Mouse (Mus musculus): Measurements from ENCODE around the gene Pla2g10. TPM values are rescaled to one million over a fixed set of nuclear protein-coding genes. Genes with fewer than 3 reads are reported as not detected.
"Not testable (repeated sequence)": the region's sequence is repeated elsewhere in the genome, so short reads cannot be mapped to it uniquely, and the experiment has no call there.

The Pla2g10 gene
- polyA plus RNA-seq, 1 experiment, result not detected

DNA sequence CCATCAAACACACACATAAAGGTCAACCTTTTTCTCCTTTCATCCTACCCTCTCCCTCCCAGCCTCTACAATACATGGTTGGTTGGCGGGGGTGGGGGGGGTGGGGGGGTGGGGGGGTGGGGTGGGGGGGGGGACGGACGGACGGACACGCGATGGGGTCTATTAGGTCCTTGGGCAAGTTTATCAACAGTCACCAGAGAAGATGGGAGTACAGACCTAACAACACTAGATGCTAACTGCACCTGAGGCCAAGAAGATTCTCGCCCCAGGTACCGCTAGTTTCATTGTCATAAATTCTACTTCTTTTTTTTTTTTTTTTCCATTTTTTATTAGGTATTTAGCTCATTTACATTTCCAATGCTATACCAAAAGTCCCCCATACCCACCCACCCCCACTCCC lies 23.2 kb upstream of the Pla2g10 start:
- WGBS, result 54% methylated on average over 8 of the region's 8 CpGs
- no peak for DNase-seq
- TF ChIP-seq CTCF (IDR thresholded peaks at IDR 0.05; ENCODE audit: insufficient read depth, low read length) (no peak), POLR2A (IDR thresholded peaks at IDR 0.05; ENCODE audit: borderline replicate concordance, extremely low read depth, low read depth, low read length) (no peak)
- Histone ChIP-seq H3K4me1 (ENCODE audit: control insufficient read depth, insufficient read depth, low read length) (no peaks in the 10 kb centered on the region), H3K4me3 (replicated peaks; ENCODE audit: extremely low read depth, low read depth, low read length) (no peak overlapping the region)

- Histone ChIP-seq H3K4me3 (replicated peaks; ENCODE audit: extremely low read depth, low read depth, low read length) (no peak overlapping the region), H3K4me1 (ENCODE audit: control insufficient read depth, insufficient read depth, low read length) (no peaks in the 10 kb centered on the region)
- TF ChIP-seq POLR2A (IDR thresholded peaks at IDR 0.05; ENCODE audit: borderline replicate concordance, extremely low read depth, low read depth, low read length), result no peak
- TF ChIP-seq CTCF (IDR thresholded peaks at IDR 0.05; ENCODE audit: insufficient read depth, low read length), result no peak
- no peak for DNase-seq
- WGBS, result 90% methylated on average over 13 of the region's 13 CpGs
Observed at GRCm38 (mm10) chr16:13750626-13751025, 19.8 kb upstream of the Pla2g10 start.

- TF ChIP-seq CTCF (IDR thresholded peaks at IDR 0.05; ENCODE audit: insufficient read depth, low read length), result no peak
- no peak for TF ChIP-seq POLR2A (IDR thresholded peaks at IDR 0.05; ENCODE audit: borderline replicate concordance, extremely low read depth, low read depth, low read length)
- DNase-seq, result no peak
- Histone ChIP-seq H3K4me1 (ENCODE audit: control insufficient read depth, insufficient read depth, low read length) (no peaks in the 10 kb centered on the region), H3K4me3 (replicated peaks; ENCODE audit: extremely low read depth, low read depth, low read length) (no peak overlapping the region)
- 56% methylated on average over 3 of the region's 3 CpGs for WGBS
Observed at GRCm38 (mm10) chr16:13749981-13750380, 19.2 kb upstream of the Pla2g10 start.

GRCm38 (mm10) chr16:13749306-13749705 lies 18.5 kb upstream of the Pla2g10 start:
- TF ChIP-seq POLR2A (IDR thresholded peaks at IDR 0.05; ENCODE audit: borderline replicate concordance, extremely low read depth, low read depth, low read length) (no peak), CTCF (IDR thresholded peaks at IDR 0.05; ENCODE audit: insufficient read depth, low read length) (no peak)
- WGBS, result 66% methylated on average over 5 of the region's 5 CpGs
- H3K4me1 ChIP-seq (ENCODE audit: control insufficient read depth, insufficient read depth, low read length), result no peaks in the 10 kb centered on the region
- no peak overlapping the region for H3K4me3 ChIP-seq (replicated peaks; ENCODE audit: extremely low read depth, low read depth, low read length)
- DNase-seq, result no peak

DNA sequence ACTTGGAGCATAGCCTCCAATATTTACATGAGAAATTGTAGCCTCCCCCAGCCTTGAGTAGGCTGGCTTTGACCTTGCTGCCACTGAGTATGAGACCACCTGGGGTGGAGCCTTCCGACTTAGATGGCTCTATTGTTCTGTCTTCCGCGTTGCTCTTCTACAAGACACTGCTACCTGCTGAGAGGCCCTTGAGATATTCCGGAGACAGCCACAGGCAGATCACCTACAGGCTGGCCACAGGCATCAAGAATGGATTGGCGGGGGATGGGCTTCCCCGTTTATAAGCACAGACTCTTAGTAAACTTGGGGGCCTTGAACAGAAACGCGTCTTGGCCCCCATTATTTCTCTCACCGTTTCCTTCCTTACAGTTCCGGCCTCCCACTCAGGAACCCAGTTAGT lies 18.0 kb upstream of the Pla2g10 start:
- H3K4me1 ChIP-seq (ENCODE audit: control insufficient read depth, insufficient read depth, low read length); H3K4me3 ChIP-seq (replicated peaks; ENCODE audit: extremely low read depth, low read depth, low read length); DNase-seq: not testable (repeated sequence)
- WGBS, result 26% methylated on average over 10 of the region's 10 CpGs

- WGBS, result 77% methylated on average over 3 of the region's 3 CpGs
- TF ChIP-seq CTCF (IDR thresholded peaks at IDR 0.05; ENCODE audit: insufficient read depth, low read length), result no peak
- no peak for TF ChIP-seq POLR2A (IDR thresholded peaks at IDR 0.05; ENCODE audit: borderline replicate concordance, extremely low read depth, low read depth, low read length)
- DNase-seq, result no peak
- Histone ChIP-seq H3K4me1 (ENCODE audit: control insufficient read depth, insufficient read depth, low read length) (no peaks in the 10 kb centered on the region), H3K4me3 (replicated peaks; ENCODE audit: extremely low read depth, low read depth, low read length) (no peak overlapping the region)
Observed at GRCm38 (mm10) chr16:13748124-13748523, 17.3 kb upstream of the Pla2g10 start.

GRCm38 (mm10) chr16:13747708-13748107 lies 16.9 kb upstream of the Pla2g10 start:
- H3K4me3 ChIP-seq (replicated peaks; ENCODE audit: extremely low read depth, low read depth, low read length), result no peak overlapping the region
- 88% methylated on average over 8 of the region's 8 CpGs for WGBS
- DNase-seq, result no peak
- TF ChIP-seq POLR2A (IDR thresholded peaks at IDR 0.05; ENCODE audit: borderline replicate concordance, extremely low read depth, low read depth, low read length) (no peak), CTCF (IDR thresholded peaks at IDR 0.05; ENCODE audit: insufficient read depth, low read length) (no peak)
- H3K4me1 ChIP-seq (ENCODE audit: control insufficient read depth, insufficient read depth, low read length), result no peaks in the 10 kb centered on the region

GRCm38 (mm10) chr16:13740844-13741243 lies 10.1 kb upstream of the Pla2g10 start:
- no peaks in the 10 kb centered on the region for H3K4me1 ChIP-seq (ENCODE audit: control insufficient read depth, insufficient read depth, low read length)
- TF ChIP-seq CTCF (IDR thresholded peaks at IDR 0.05; ENCODE audit: insufficient read depth, low read length), result no peak
- H3K4me3 ChIP-seq (replicated peaks; ENCODE audit: extremely low read depth, low read depth, low read length), result no peak overlapping the region
- 75% methylated on average over 2 of the region's 2 CpGs for WGBS
- no peak for DNase-seq

GRCm38 (mm10) chr16:13739044-13739443 lies 8.3 kb upstream of the Pla2g10 start:
- H3K4me3 ChIP-seq (replicated peaks; ENCODE audit: extremely low read depth, low read depth, low read length); DNase-seq; H3K4me1 ChIP-seq (ENCODE audit: control insufficient read depth, insufficient read depth, low read length): not testable (repeated sequence)
- WGBS, result 59% methylated on average over 4 of the region's 4 CpGs

GRCm38 (mm10) chr16:13735977-13736376 lies 5.2 kb upstream of the Pla2g10 start:
- no peak for DNase-seq
- Histone ChIP-seq H3K4me3 (replicated peaks; ENCODE audit: extremely low read depth, low read depth, low read length) (no peak overlapping the region), H3K4me1 (ENCODE audit: control insufficient read depth, insufficient read depth, low read length) (no peaks in the 10 kb centered on the region)
- TF ChIP-seq POLR2A (IDR thresholded peaks at IDR 0.05; ENCODE audit: borderline replicate concordance, extremely low read depth, low read depth, low read length) (no peak), CTCF (IDR thresholded peaks at IDR 0.05; ENCODE audit: insufficient read depth, low read length) (no peak)
- 66% methylated on average over 8 of the region's 8 CpGs for WGBS

DNA sequence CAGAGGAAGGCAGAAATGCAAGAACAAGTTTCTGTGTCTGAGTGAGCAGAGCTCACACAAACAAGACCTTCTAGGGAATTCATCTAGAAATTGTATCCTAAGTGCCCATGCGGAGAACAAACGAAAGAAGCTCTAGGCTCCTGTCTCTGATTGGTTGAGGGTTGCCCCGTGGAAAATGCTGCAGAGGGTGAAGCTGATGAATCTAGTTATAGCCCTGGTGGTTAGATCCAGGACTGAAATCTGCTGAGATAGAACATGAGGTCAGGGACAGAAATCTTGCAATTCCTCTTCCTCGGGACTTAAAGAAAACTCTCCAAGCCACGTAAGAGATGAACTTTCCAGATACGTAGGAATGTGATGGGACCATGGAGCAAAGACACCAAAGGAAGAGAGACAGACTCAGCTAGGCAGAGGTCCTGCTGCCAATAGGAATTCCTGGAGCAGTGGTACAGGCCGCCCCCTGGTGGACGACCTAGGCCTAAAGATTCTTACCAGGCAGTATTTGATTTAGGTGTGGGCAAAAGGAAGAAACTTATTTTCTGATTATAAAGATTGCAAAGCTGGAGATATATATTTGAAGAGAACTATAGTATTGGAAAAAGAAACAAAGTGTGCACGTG lies 2.8 kb upstream of the Pla2g10 start:
- peak; percentile 75 for DNase-seq
- no peaks in the 10 kb centered on the region for H3K4me1 ChIP-seq (ENCODE audit: control insufficient read depth, insufficient read depth, low read length)
- TF ChIP-seq POLR2A (IDR thresholded peaks at IDR 0.05; ENCODE audit: borderline replicate concordance, extremely low read depth, low read depth, low read length) (no peak), CTCF (IDR thresholded peaks at IDR 0.05; ENCODE audit: insufficient read depth, low read length) (peak; percentile 84)
- 14% methylated on average over 9 of the region's 9 CpGs for WGBS
- H3K4me3 ChIP-seq (replicated peaks; ENCODE audit: extremely low read depth, low read depth, low read length), result no peak overlapping the region

Measured in lung, adult 2 months (tissue).